Mouse (Mus musculus) lung, embryonic 14.5 days (tissue): Measurements from ENCODE around the gene Dlx4. TPM values are rescaled to one million over a fixed set of nuclear protein-coding genes. Genes with fewer than 3 reads are reported as not detected.

Experiments used
- ATAC-seq: fragments of 200-750 bp; cut with Nextera tagmentation; 2 replicates; pipeline ENCODE4 v1.8.0; 2017; ENCODE audit warnings: mild to moderate bottlenecking, moderate TSS enrichment, moderate library complexity; ENCODE audit not compliant: insufficient read depth
- DNase-seq: peaks from one replicate; pipeline ENCODE4 v3.0.0-alpha.2; 2015
- H3K27ac ChIP-seq: fragments of 300-500 bp; sonication (generic); 2 replicates; pipeline ENCODE4 v1.5.1; 2014; ENCODE audit warnings: low read depth, mild to moderate bottlenecking, moderate library complexity
- H3K27me3 ChIP-seq: fragments of 300-500 bp; sonication (generic); 2 replicates; pipeline ENCODE4 v1.6.1; 2014; ENCODE audit warnings: low read length, control low read depth; ENCODE audit not compliant: insufficient read depth
- H3K36me3 ChIP-seq: fragments of 300-500 bp; sonication (generic); 2 replicates; pipeline ENCODE4 v1.6.1; 2014; ENCODE audit warnings: control low read depth; ENCODE audit not compliant: insufficient read depth
- H3K4me1 ChIP-seq: fragments of 300-500 bp; sonication (generic); 2 replicates; pipeline ENCODE4 v1.6.1; 2014; ENCODE audit warnings: antibody characterized with exemption, control low read depth; ENCODE audit not compliant: insufficient read depth
- H3K4me2 ChIP-seq: fragments of 300-500 bp; sonication (generic); 2 replicates; pipeline ENCODE4 v1.6.1; 2014; ENCODE audit warnings: mild to moderate bottlenecking
- H3K4me3 ChIP-seq: fragments of 300-500 bp; sonication (generic); 2 replicates; pipeline ENCODE4 v1.5.1; 2014; ENCODE audit warnings: low read depth, low read length
- H3K9ac ChIP-seq: fragments of 300-500 bp; sonication (generic); 2 replicates; pipeline ENCODE4 v1.6.1; 2014
- H3K9me3 ChIP-seq: fragments of 300-500 bp; sonication (generic); 2 replicates; pipeline ENCODE4 v1.6.1; 2016; ENCODE audit warnings: low read depth, low read length, control low read depth
- CTCF ChIP-seq: IDR thresholded peaks from 2 replicates; pipeline ENCODE4 v1.5.1; 2016; ENCODE audit warnings: antibody characterized with exemption, low read depth
- WGBS: fragments of 180-500 bp; shearing (Covaris S2); extraction: QIAGEN DNeasy Blood & Tissue Kit; methylation state at CpG from one replicate; pipeline ENCODE4 v1.1.7; 2014; 5-methylcytosine and 5-hydroxymethylcytosine counted together
- polyA plus RNA-seq: library from polyadenylated mRNA; unstranded; fragments of >200 nt; fragmentation: Nextera tagmentation; extraction: Ambion mirVana; gene quantifications from 2 replicates; pipeline ENCODE4 v1.2.1, GENCODE M21; 2014

Gene Dlx4
- polyA plus RNA-seq, 1 experiment from 2014 or later = 0.57 TPM

GRCm38 (mm10) chr11:95161708-95162107 lies 15.6 kb upstream of the Dlx4 start:
- Histone ChIP-seq H3K27ac (no peak overlapping the region), H3K4me3 (no peak overlapping the region), H3K4me1 (no peaks in the 10 kb centered on the region), H3K9ac (no peak overlapping the region), H3K4me2 (no peak overlapping the region), H3K9me3 (no peaks in the 10 kb centered on the region), H3K27me3 (no peaks in the 10 kb centered on the region), H3K36me3 (no peaks in the 10 kb centered on the region)
- TF ChIP-seq CTCF = no peak
- no peak for ATAC-seq
- 56% methylated on average over 4 of the region's 4 CpGs for WGBS
- DNase-seq = no peak

DNA sequence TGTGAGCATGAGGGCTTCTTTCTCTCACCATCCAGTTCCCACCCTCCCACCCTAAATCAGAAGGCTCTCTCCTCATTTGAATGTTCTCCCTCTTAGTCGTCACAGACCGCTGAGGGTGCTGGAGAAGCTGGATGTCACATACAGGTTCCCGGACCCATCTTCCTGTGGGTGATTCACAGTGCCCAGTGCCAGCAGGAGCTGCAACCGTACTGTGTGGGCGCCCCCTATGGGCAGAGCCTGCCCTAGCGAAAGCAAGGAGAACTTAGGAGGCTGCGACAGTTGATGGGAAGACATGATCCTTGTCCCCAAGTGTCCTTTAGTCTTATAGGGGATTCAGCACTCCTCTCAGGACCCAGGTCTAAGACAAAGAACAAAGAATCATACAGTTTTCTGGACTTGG lies 14.6 kb upstream of the Dlx4 start:
- 50% methylated on average over 7 of the region's 7 CpGs for WGBS
- Histone ChIP-seq H3K4me3 (no peak overlapping the region), H3K4me1 (no peaks in the 10 kb centered on the region), H3K36me3 (no peaks in the 10 kb centered on the region), H3K4me2 (no peak overlapping the region), H3K9ac (no peak overlapping the region), H3K27ac (no peak overlapping the region), H3K9me3 (no peaks in the 10 kb centered on the region), H3K27me3 (no peaks in the 10 kb centered on the region)
- DNase-seq = peak; percentile 31
- TF ChIP-seq CTCF = peak; percentile 49
- no peak for ATAC-seq

DNA sequence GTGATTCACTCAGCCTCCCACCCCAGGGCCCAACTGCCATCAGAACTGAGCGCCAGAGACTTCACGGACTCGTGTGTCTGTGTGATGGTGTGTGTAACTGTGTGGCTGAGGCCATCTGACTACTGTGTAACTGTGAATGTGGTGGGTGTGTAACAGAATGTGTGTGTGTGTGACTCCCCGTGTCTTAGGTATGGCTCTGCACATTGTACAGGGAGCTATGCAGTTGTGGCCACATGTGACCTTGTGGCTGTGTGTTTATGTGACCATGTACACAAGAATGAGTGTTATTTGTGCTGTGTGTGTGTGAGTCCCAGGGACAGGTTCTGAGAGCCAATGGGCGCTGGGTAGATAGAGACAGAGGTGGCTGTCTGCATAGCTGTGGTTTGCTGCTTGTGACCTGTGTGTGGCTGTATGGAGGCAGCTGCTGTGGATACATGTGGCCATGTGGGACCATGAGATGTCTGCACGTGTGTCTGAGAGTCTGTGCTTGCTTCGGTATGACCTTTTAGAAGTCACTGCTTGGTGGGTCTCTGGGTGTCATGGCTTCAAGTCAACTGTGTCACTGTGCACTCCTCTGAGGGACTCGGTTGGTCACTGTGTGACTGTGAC lies 13.8 kb upstream of the Dlx4 start:
- ATAC-seq = no peak
- Histone ChIP-seq H3K9me3 (no peaks in the 10 kb centered on the region), H3K4me2 (no peak overlapping the region), H3K27ac (no peak overlapping the region), H3K4me3 (no peak overlapping the region), H3K27me3 (0 out of 2 replicates have a peak, but pooled peaks cover 2% of the 10 kb centered on the region), H3K9ac (no peak overlapping the region), H3K36me3 (no peaks in the 10 kb centered on the region), H3K4me1 (no peaks in the 10 kb centered on the region)
- DNase-seq = no peak
- WGBS = 71% methylated on average over 8 of the region's 8 CpGs
- TF ChIP-seq CTCF = no peak

- no peaks in the 10 kb centered on the region for H3K9me3 ChIP-seq
- no peak overlapping the region for H3K27ac ChIP-seq
- no peak overlapping the region for H3K9ac ChIP-seq
- no peak for ATAC-seq
- no peak for TF ChIP-seq CTCF
- 74% methylated on average over 5 of the region's 5 CpGs for WGBS
- H3K36me3 ChIP-seq = no peaks in the 10 kb centered on the region
- H3K4me2 ChIP-seq = no peak overlapping the region
- 0 out of 2 replicates have a peak, but pooled peaks cover 4% of the 10 kb centered on the region for H3K27me3 ChIP-seq
- H3K4me1 ChIP-seq = no peaks in the 10 kb centered on the region
- DNase-seq = no peak
- no peak overlapping the region for H3K4me3 ChIP-seq
Observed at GRCm38 (mm10) chr11:95157872-95158271, 11.8 kb upstream of the Dlx4 start.

- WGBS = 51% methylated on average over 5 of the region's 5 CpGs
- H3K27me3 ChIP-seq = 0 out of 2 replicates have a peak, but pooled peaks cover 4% of the 10 kb centered on the region
Observed at GRCm38 (mm10) chr11:95157356-95157755, 11.3 kb upstream of the Dlx4 start.

DNA sequence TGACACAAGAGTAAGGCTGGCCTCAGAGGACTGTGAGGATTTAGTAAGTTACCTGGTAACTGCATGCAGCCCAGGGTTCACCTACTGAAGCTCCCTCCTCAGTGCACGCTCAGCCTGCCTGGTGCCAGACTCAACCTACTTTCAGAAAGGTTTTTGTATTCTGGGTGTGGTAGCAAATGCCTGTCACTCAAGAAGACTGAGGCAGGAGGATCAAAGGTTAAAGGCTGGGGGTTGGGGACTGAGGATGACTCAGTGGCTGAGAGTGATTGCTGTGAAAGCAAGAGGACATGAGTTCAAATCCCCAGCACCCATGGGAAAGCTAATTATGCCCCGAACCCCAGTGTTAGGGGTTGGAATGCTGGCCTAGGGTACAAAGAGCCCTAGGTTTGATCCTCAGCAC lies 9.4 kb upstream of the Dlx4 start:
- no peak for TF ChIP-seq CTCF
- Histone ChIP-seq H3K4me2 (no peak overlapping the region), H3K9me3 (no peaks in the 10 kb centered on the region), H3K36me3 (no peaks in the 10 kb centered on the region), H3K4me1 (peaks cover 4% of the 10 kb centered on the region; the same call in 1 of the 2 replicates), H3K9ac (no peak overlapping the region), H3K27ac (no peak overlapping the region), H3K4me3 (no peak overlapping the region), H3K27me3 (peaks cover 19% of the 10 kb centered on the region)
- WGBS = 83% methylated on average over 2 of the region's 2 CpGs
- ATAC-seq (no peak), DNase-seq (no peak)

More at GRCm38 (mm10) chr11:95157356-95157755, 11.3 kb upstream of the Dlx4 start:
- no peak overlapping the region for H3K27ac ChIP-seq
- no peak overlapping the region for H3K9ac ChIP-seq
- no peaks in the 10 kb centered on the region for H3K36me3 ChIP-seq
- H3K9me3 ChIP-seq = no peaks in the 10 kb centered on the region
- DNase-seq (no peak), ATAC-seq (no peak)
- H3K4me2 ChIP-seq = no peak overlapping the region
- H3K4me3 ChIP-seq = no peak overlapping the region
- TF ChIP-seq CTCF = no peak
- H3K4me1 ChIP-seq = no peaks in the 10 kb centered on the region

DNA sequence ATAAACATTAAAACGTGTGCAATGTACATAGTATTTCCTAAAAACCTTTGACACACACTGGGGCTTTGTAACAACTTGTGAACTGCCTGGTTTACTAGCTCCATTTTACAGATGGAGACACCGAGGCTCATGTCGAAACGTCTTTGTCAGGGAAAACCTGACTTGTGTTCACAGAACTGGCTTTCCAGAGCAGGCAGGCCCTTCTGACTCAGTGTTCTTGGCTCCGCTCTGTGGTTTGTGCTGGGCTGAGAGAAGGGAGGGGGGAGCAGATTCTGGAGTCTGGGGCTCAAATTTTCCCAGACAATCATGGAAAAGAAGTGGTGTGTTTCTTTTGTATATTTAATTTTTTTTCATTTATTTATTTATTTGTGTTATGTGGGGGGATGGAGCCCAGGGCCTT lies 7.6 kb upstream of the Dlx4 start:
- Histone ChIP-seq H3K4me2 (no peak overlapping the region), H3K4me3 (no peak overlapping the region), H3K9ac (no peak overlapping the region), H3K4me1 (peaks cover 7% of the 10 kb centered on the region; the same call in 1 of the 2 replicates), H3K36me3 (no peaks in the 10 kb centered on the region), H3K9me3 (no peaks in the 10 kb centered on the region), H3K27me3 (peaks cover 38% of the 10 kb centered on the region), H3K27ac (no peak overlapping the region)
- WGBS = 70% methylated on average over 5 of the region's 5 CpGs
- TF ChIP-seq CTCF = no peak
- ATAC-seq (no peak), DNase-seq (no peak)
